Mouse (Mus musculus) cerebellum, adult 9-10 months (tissue): Measurements from ENCODE around the gene Apoc1.
"Not testable (repeated sequence)": the region's sequence is repeated elsewhere in the genome, so short reads cannot be mapped to it uniquely, and the experiment has no call there.

Source experiments
- DNase-seq: peaks from one replicate; pipeline ENCODE4 v3.0.0; 2022

The Apoc1 gene

GRCm38 (mm10) chr7:19704475-19704874, 12.0 kb upstream of the Apoc1 start:
- DNase-seq, result no peak

- DNase-seq, result no peak
Observed at GRCm38 (mm10) chr7:19702859-19703555, 10.5 kb upstream of the Apoc1 start.

- DNase-seq, result no peak
Observed at GRCm38 (mm10) chr7:19701069-19701761, 8.8 kb upstream of the Apoc1 start.

GRCm38 (mm10) chr7:19700299-19701068, 8.0 kb upstream of the Apoc1 start:
- no peak for DNase-seq

GRCm38 (mm10) chr7:19699827-19700148, 7.3 kb upstream of the Apoc1 start:
- DNase-seq, result no peak

GRCm38 (mm10) chr7:19698907-19699826, 6.7 kb upstream of the Apoc1 start, which contains the start of gene Apoe:
Gene Apoe (minus strand): TSS chr7:19699188.
- DNase-seq, result no peak

GRCm38 (mm10) chr7:19697949-19698906, 5.8 kb upstream of the Apoc1 start:
- DNase-seq, result no peak

- no peak for DNase-seq
Observed at GRCm38 (mm10) chr7:19696336-19696873, 3.9 kb upstream of the Apoc1 start.

GRCm38 (mm10) chr7:19695881-19696280, 3.4 kb upstream of the Apoc1 start:
- DNase-seq, result no peak

GRCm38 (mm10) chr7:19695213-19695594, 2.7 kb upstream of the Apoc1 start:
- DNase-seq, result no peak

GRCm38 (mm10) chr7:19694336-19695212, 2.1 kb upstream of the Apoc1 start:
- no peak for DNase-seq

GRCm38 (mm10) chr7:19693421-19693820, 961 bp upstream of the Apoc1 start:
- DNase-seq, result no peak

GRCm38 (mm10) chr7:19691434-19691833, 1.0 kb downstream of the Apoc1 start:
- DNase-seq, result no peak

GRCm38 (mm10) chr7:19690845-19691244, 1.6 kb downstream of the Apoc1 start:
- DNase-seq, result no peak

- DNase-seq, result no peak
Observed at GRCm38 (mm10) chr7:19688611-19689010, 3.8 kb downstream of the Apoc1 start.

GRCm38 (mm10) chr7:19688101-19688500, 4.4 kb downstream of the Apoc1 start:
- DNase-seq, result no peak

- DNase-seq, result not testable (repeated sequence)
Observed at GRCm38 (mm10) chr7:19686927-19687583, 5.4 kb downstream of the Apoc1 start.

GRCm38 (mm10) chr7:19686521-19686920, 5.9 kb downstream of the Apoc1 start:
- DNase-seq, result no peak

GRCm38 (mm10) chr7:19685374-19685773, 7.1 kb downstream of the Apoc1 start:
- DNase-seq, result no peak

GRCm38 (mm10) chr7:19683771-19684201, 8.7 kb downstream of the Apoc1 start:
- no peak for DNase-seq
